Mouse (Mus musculus): Measurements from ENCODE around the gene Tmem141. TPM values are rescaled to one million over a fixed set of nuclear protein-coding genes. Genes with fewer than 3 reads are reported as not detected.

Gene Tmem141
- polyA plus RNA-seq, 1 experiment from 2014 or later = 47.0 TPM

DNA sequence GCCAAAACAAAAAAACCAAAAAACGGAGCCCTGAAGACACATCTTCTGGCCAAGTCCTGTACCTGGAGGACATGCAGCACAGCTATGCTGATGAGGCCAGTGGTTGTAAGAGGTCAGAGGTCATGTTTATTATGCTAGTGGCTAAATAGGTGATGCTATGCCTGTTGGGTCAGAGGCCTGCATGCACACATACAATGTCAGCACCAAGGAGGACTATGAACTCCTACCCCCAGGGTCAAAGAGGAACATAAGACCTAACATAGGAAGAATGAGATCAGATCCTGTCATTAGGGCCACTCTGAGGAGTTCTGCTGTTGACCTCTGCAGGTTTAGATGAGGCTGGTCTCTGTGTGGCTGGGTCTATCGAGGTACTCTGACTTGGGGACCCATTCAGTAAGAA, 21.8 kb downstream of the Tmem141 start:
- 92% methylated on average over 2 of the region's 2 CpGs for whole genome bisulfite sequencing
- H3K27me3 ChIP-seq = no peaks in the 10 kb centered on the region
- H3K4me3 ChIP-seq = no peak overlapping the region
- no peak overlapping the region for H3K9ac ChIP-seq
- H3K27ac ChIP-seq (replicated peaks) = no peak overlapping the region
- no peaks in the 10 kb centered on the region for H3K4me1 ChIP-seq (replicated peaks)
- H3K36me3 ChIP-seq = peaks cover 77% of the 10 kb centered on the region
- no peak overlapping the region for H3K4me2 ChIP-seq
- no peaks in the 10 kb centered on the region for H3K9me3 ChIP-seq
- ATAC-seq (ENCODE audit: low FRiP score, low read depth) = no peak

DNA sequence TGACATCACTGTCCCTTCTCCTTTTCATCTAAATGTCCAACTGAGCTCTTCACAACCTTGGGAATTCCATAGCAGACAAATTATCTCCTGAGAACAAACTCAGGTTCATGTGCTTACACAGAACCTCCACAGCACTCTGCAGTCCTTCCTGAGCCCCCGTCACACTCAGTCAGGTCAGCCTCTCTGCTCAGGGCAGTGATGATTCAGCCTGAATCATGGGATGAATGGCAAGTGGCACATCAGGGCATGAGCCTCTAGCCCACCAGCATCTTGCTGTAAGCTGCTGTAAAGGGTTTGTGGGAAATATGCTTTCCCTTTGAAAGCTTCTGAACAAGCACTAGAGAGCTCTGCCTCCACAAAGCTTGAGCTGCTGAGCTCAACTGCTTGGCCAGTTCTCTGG, 23.1 kb downstream of the Tmem141 start:
- Histone ChIP-seq H3K27ac (replicated peaks) (no peak overlapping the region), H3K27me3 (no peaks in the 10 kb centered on the region), H3K4me2 (no peak overlapping the region), H3K4me3 (no peak overlapping the region), H3K9ac (no peak overlapping the region), H3K36me3 (peaks cover 84% of the 10 kb centered on the region), H3K4me1 (replicated peaks) (no peaks in the 10 kb centered on the region), H3K9me3 (no peaks in the 10 kb centered on the region)
- ATAC-seq (ENCODE audit: low FRiP score, low read depth) = no peak
- 97% methylated on average over 1 of the region's 1 CpGs for WGBS

DNA sequence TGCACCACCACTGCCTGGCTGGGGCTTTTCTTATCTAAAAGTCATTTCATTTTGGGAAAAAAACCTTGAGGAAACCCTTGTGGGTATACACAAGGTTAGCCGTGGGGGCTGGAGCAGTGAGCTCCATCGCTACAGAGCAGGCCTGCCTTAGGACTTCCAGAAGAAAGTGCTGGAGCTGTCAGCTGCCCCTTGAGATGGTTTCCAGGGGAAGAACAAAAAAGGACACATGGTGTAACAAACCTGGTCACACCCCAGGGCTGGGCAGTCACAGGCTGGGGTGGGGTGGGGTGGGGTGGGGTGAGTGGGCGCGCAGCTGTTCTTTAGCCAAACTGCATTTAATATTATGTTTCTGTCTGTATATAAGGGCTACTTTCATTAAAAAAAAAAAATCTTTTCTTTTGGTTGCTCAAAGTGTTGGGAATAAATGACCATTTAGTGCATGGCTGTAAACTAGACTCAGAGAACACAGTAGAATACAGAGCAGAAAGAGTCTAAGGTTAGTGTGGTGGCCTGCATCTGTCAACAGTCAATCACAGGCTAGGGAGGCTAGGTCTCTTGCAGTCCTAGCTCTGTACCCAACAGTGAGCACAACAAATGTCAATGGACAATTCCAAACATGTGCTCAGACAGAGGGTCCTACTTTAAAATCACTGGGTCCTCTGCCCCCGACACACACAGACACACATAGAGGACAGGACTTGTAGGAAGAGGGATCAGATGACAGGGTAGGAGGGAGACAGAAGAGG, 24.9 kb downstream of the Tmem141 start:
- no peak overlapping the region for H3K27ac ChIP-seq (replicated peaks)
- 93% methylated on average over 5 of the region's 5 CpGs for WGBS
- no peak overlapping the region for H3K9ac ChIP-seq
- no peak overlapping the region for H3K4me2 ChIP-seq
- no peaks in the 10 kb centered on the region for H3K9me3 ChIP-seq
- H3K4me3 ChIP-seq = no peak overlapping the region
- no peaks in the 10 kb centered on the region for H3K4me1 ChIP-seq (replicated peaks)
- H3K27me3 ChIP-seq = no peaks in the 10 kb centered on the region
- no peak for ATAC-seq (ENCODE audit: low FRiP score, low read depth)
- H3K36me3 ChIP-seq = peaks cover 94% of the 10 kb centered on the region

DNA sequence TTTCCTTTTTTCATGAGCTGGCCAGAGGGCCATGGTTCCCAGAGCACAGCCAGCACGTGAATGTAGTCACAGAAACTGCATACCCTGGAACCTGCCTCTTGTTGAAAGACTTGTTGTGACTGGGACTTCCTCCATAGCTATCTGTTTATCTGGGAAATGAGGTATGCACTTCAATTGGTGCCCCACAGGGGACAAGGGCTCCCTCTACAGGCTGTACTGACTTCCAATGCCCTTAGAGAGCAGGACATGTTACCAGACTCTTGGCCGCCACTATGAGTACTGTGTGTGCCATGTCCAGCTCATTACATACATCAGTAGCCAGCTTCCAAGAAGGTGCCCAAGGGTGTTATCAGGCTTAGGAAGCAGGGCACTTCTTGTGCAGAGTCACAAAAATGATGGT, 29.9 kb downstream of the Tmem141 start:
- Histone ChIP-seq H3K9ac (no peak overlapping the region), H3K4me1 (replicated peaks) (no peaks in the 10 kb centered on the region), H3K9me3 (no peaks in the 10 kb centered on the region), H3K36me3 (peaks cover 65% of the 10 kb centered on the region), H3K27ac (replicated peaks) (no peak overlapping the region), H3K27me3 (no peaks in the 10 kb centered on the region), H3K4me3 (no peak overlapping the region), H3K4me2 (no peak overlapping the region)
- 74% methylated on average over 2 of the region's 2 CpGs for WGBS
- ATAC-seq (ENCODE audit: low FRiP score, low read depth) = no peak

DNA sequence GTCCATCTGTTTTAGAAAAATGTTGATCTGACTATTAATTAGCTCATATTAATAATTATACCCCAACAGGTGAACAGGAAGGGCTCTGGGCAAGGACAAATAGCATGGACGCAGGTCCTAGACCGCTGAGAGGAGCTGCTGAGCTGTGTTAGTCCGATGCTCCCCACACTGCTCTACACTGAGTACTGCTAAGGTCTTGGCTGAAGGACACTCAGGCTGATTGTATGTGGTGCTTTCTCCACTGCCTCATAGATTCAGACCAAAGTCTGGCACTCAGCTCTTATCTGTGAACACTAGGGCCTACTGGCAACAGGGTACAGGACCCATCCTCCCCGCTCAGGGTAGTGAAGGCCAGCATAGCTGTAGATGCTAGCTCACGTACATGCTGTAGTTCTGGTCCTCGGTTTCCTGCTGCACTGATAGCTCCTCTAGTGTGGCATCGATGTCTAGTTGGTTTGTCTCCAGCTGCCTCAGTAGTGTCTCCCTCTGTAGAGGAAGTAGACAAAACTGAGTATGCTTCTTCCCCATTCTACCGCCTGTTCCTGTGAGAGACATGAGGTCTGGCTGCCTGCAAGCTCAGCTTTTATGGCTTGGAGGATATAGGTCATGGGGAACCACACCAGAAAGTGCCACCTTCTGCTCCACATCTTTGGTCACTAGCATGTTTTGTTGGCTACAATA, 33.4 kb downstream of the Tmem141 start:
- no peak overlapping the region for H3K9ac ChIP-seq
- no peaks in the 10 kb centered on the region for H3K9me3 ChIP-seq
- no peaks in the 10 kb centered on the region for H3K27me3 ChIP-seq
- no peak overlapping the region for H3K4me3 ChIP-seq
- peaks cover 4% of the 10 kb centered on the region for H3K4me1 ChIP-seq (replicated peaks)
- 91% methylated on average over 8 of the region's 8 CpGs for WGBS
- no peak for ATAC-seq (ENCODE audit: low FRiP score, low read depth)
- H3K36me3 ChIP-seq = peaks cover 59% of the 10 kb centered on the region
- no peak overlapping the region for H3K4me2 ChIP-seq
- no peak overlapping the region for H3K27ac ChIP-seq (replicated peaks)

DNA sequence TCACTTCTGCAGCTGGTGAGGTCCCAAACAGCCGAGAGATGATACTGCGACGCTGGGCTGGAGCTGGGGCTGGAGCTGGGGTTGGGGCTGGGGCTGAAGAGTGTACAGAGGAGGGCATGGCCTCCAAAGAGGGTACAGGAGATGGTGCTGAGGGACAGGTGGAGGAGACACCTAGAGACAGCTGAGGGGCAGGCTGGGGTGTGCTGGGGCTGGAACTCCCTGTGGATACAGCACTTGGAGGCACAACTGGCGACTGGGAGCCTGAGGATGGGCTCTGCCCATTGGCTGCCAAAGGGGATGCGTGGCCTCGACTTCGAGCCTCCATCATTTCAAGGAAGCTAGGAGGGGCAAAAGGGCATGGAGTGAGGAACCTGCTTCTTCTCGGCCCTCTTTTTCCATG, 34.5 kb downstream of the Tmem141 start:
- Histone ChIP-seq H3K27ac (replicated peaks) (no peak overlapping the region), H3K4me3 (no peak overlapping the region), H3K4me1 (replicated peaks) (peaks cover 15% of the 10 kb centered on the region), H3K36me3 (peaks cover 49% of the 10 kb centered on the region), H3K27me3 (no peaks in the 10 kb centered on the region), H3K4me2 (no peak overlapping the region), H3K9ac (no peak overlapping the region), H3K9me3 (no peaks in the 10 kb centered on the region)
- ATAC-seq (ENCODE audit: low FRiP score, low read depth) = no peak
- WGBS = 89% methylated on average over 8 of the region's 8 CpGs

DNA sequence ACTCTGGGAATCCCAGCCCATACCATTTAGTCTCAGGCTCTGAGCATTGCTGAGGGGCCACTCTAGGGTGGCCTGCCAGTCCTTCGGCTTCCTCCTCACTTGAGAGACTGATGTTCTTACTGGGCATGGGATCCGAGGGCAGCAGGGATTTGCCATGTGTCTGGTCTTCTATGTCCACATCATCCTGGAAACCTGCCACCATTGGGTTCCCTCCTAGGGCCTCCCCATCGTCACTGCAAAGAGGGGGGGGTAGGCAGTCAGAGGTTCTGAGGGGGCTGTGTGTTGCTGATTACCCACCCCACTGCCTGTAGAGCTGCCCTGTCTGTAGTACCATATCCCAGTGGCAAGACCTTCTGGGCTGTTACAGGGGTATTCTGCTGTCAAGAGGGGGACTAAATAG, 36.2 kb downstream of the Tmem141 start:
- Histone ChIP-seq H3K36me3 (peaks cover 33% of the 10 kb centered on the region), H3K4me1 (replicated peaks) (peaks cover 31% of the 10 kb centered on the region), H3K27ac (replicated peaks) (no peak overlapping the region), H3K4me3 (no peak overlapping the region), H3K4me2 (no peak overlapping the region), H3K9ac (no peak overlapping the region), H3K9me3 (no peaks in the 10 kb centered on the region), H3K27me3 (peaks cover 4% of the 10 kb centered on the region)
- no peak for ATAC-seq (ENCODE audit: low FRiP score, low read depth)
- 88% methylated on average over 3 of the region's 3 CpGs for WGBS

DNA sequence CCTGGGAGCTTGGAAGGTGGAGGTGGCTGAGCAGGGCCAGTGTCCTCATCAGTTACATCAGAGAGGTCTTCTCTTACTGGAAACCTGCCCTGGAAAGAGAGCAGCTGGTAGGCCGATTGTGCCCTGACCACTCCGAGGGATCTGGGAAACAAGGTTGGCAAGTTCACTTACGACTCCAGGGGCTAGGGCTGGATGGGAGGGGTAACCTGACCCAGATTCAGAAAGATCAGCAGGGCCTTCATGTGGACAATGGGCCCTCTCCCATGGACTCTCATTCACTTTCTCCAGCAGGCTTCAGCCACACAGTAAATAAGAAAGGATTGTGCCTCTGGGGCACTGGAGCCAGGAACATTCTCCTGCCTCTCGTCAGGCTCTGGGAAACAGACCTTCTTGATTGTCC, 36.9 kb downstream of the Tmem141 start:
- no peak overlapping the region for H3K27ac ChIP-seq (replicated peaks)
- H3K27me3 ChIP-seq = peaks cover 12% of the 10 kb centered on the region
- H3K4me3 ChIP-seq = no peak overlapping the region
- ATAC-seq (ENCODE audit: low FRiP score, low read depth) = no peak
- peaks cover 27% of the 10 kb centered on the region for H3K36me3 ChIP-seq
- no peak overlapping the region for H3K9ac ChIP-seq
- WGBS = 79% methylated on average over 4 of the region's 4 CpGs
- H3K4me2 ChIP-seq = no peak overlapping the region
- H3K4me1 ChIP-seq (replicated peaks) = peaks cover 38% of the 10 kb centered on the region
- no peaks in the 10 kb centered on the region for H3K9me3 ChIP-seq

DNA sequence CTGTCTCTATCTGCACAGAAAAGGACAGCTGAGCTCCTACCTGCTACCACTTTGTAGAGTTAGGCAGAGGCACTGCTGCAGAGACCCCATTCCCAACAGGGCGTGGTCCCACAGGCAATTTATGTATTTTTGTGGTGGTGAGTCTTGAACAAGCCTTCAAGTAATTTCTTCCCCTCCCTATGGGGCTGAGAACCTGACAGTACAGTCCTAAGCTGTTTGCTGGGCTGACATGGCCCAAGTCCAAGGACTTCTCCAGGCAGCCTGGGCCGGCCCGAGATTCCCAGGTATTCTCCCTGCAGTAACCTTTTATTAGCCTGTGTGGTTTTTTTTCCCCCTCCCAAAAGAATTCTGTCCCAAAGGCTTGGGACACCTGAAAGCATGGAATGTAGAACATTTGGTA, 37.7 kb downstream of the Tmem141 start:
- 96% methylated on average over 3 of the region's 3 CpGs for WGBS
- H3K27me3 ChIP-seq = peaks cover 19% of the 10 kb centered on the region
- H3K9me3 ChIP-seq = no peaks in the 10 kb centered on the region
- no peak overlapping the region for H3K27ac ChIP-seq (replicated peaks)
- H3K9ac ChIP-seq = no peak overlapping the region
- H3K4me1 ChIP-seq (replicated peaks) = peaks cover 45% of the 10 kb centered on the region
- peaks cover 25% of the 10 kb centered on the region for H3K36me3 ChIP-seq
- no peak for ATAC-seq (ENCODE audit: low FRiP score, low read depth)
- no peak overlapping the region for H3K4me3 ChIP-seq
- H3K4me2 ChIP-seq = no peak overlapping the region

DNA sequence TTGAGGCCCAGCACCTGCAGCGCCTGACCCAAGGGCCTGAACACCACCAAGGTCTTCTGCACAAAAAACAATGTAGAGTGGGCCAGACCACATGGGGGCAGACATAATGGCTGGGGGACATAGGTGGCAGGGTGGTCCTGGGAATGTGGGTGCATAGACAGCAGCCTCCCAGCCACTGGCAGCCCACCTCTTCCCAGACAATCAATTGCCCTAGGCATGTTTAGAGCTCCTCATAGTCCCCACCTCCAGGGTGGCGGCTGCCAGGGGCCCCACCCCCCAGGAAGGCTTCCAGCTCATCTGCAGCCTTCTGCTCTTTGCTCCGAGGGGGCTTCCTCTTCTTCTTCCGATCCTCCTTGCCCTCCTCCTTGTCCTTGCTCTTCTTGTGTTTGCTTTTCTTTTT, 38.2 kb downstream of the Tmem141 start:
- ATAC-seq (ENCODE audit: low FRiP score, low read depth) = no peak
- peak overlapping the region; percentile 34; the same call in 1 of the 2 replicates for H3K27ac ChIP-seq (replicated peaks)
- no peak overlapping the region for H3K4me2 ChIP-seq
- no peak overlapping the region for H3K4me3 ChIP-seq
- 68% methylated on average over 4 of the region's 4 CpGs for WGBS
- no peak overlapping the region for H3K9ac ChIP-seq
- peaks cover 24% of the 10 kb centered on the region for H3K27me3 ChIP-seq
- H3K4me1 ChIP-seq (replicated peaks) = peaks cover 51% of the 10 kb centered on the region
- peaks cover 25% of the 10 kb centered on the region for H3K36me3 ChIP-seq
- H3K9me3 ChIP-seq = no peaks in the 10 kb centered on the region

DNA sequence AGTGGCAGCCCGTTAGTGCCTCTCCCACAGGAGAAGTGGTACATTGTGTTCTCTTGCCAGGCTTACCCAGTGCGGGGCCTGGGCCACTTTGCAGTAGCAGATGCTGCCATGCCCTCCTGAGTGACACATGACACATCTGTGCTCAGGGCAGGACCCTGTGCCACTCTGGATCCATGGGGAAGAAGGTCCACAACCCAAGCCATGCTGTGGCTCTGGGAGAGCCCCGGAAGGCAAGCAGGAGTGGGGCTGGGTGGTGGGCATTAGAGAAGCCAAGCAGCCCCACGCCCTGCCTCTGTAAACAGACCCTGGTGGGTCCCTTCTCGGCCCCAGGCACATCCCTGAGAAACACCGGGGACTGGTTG, 38.7 kb downstream of the Tmem141 start:
- H3K27me3 ChIP-seq = peaks cover 29% of the 10 kb centered on the region
- H3K36me3 ChIP-seq = peaks cover 25% of the 10 kb centered on the region
- H3K9ac ChIP-seq = no peak overlapping the region
- 67% methylated on average over 6 of the region's 6 CpGs for WGBS
- H3K4me3 ChIP-seq = no peak overlapping the region
- no peak for ATAC-seq (ENCODE audit: low FRiP score, low read depth)
- H3K4me1 ChIP-seq (replicated peaks) = peaks cover 56% of the 10 kb centered on the region
- peak overlapping the region; percentile 34 for H3K27ac ChIP-seq (replicated peaks)
- H3K9me3 ChIP-seq = no peaks in the 10 kb centered on the region
- H3K4me2 ChIP-seq = no peak overlapping the region

DNA sequence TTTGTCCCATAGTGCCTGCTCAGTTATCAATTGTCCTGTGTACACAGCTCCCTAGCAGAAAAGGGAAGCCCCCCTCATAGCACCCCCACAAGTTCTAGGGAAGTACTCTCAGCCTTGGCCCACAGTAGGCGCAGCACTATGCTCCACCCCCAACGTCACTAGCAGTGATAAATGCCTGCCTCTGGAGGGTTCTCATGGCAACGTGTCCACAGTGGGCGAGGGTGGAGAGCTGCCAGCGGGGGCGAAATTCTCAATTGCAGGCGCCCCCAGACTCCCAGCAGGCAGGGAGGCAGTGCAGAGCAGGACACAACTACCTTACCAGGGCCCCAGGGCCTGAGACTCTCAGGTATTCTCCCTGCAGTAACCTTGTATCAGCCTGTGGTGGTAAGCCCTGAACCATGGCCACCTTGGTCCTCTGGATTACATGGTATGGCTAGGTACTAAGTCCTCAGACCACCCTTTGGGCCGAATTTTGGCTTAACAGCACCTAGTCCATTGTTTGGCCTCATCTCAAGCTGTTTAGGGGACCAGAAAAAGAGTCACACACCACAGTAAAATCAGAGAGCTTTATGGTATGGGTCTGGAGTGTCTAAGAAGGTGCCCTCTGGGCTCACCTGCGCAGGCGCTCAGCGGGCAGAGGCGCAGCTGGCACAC, 39.2 kb downstream of the Tmem141 start:
- Histone ChIP-seq H3K9ac (no peak overlapping the region), H3K27ac (replicated peaks) (peak overlapping the region; percentile 34), H3K4me3 (no peak overlapping the region), H3K9me3 (no peaks in the 10 kb centered on the region), H3K4me2 (no peak overlapping the region), H3K36me3 (peaks cover 25% of the 10 kb centered on the region), H3K4me1 (replicated peaks) (peaks cover 61% of the 10 kb centered on the region), H3K27me3 (peaks cover 34% of the 10 kb centered on the region)
- WGBS = 35% methylated on average over 12 of the region's 12 CpGs
- ATAC-seq (ENCODE audit: low FRiP score, low read depth) = peak; percentile 55
